Mouse (Mus musculus): ENCODE results near the gene Ttc25. TPM values are rescaled to one million over a fixed set of nuclear protein-coding genes. Genes with fewer than 3 reads are reported as not detected.

Ttc25 gene
- total RNA-seq, 1 experiment, result 3.4 TPM

- Histone ChIP-seq H3K9me3 (ENCODE audit: control insufficient read depth, insufficient read depth, low read depth, low read length) (no peaks in the 10 kb centered on the region), H3K4me3 (ENCODE audit: insufficient read depth in 1 of 2, low read depth in 1 of 2, low read length in 2 of 2, poor library complexity in 1 of 2, severe bottlenecking in 1 of 2) (peak overlapping the region; percentile 70 to 77), H3K4me1 (ENCODE audit: control insufficient read depth in 2 of 2, insufficient read depth in 2 of 2, low read length in 2 of 2, poor library complexity in 1 of 2) (peaks cover 0 to 8% of the 10 kb centered on the region in 2 experiments; a peak in 2 of 4 replicates), H3K9ac (ENCODE audit: insufficient read depth, low read depth, low read length, poor library complexity, severe bottlenecking) (peak overlapping the region; percentile 57; the same call in 1 of the 2 replicates), H3K27ac (ENCODE audit: insufficient read depth, low read depth, low read length, poor library complexity, severe bottlenecking) (no peak overlapping the region), H3K36me3 (ENCODE audit: control insufficient read depth, insufficient read depth, low read length, poor library complexity, severe bottlenecking) (peaks cover 23% of the 10 kb centered on the region)
- DNase-seq (ENCODE audit: low read depth, low spot score), result no peak
- in situ Hi-C loops (cut with MboI; ENCODE audit: low sequenced_read_pairs in 2 of 2, unreplicated experiment in 2 of 2), result no loop called here
- no peak for TF ChIP-seq CHD2 (IDR thresholded peaks at IDR 0.05; ENCODE audit: low read depth, low read length)
These were observed 30.1 kb downstream of the Ttc25 start for GRCm38 (mm10) chr11:100575484-100575855.

GRCm38 (mm10) chr11:100576256-100576655, 30.8 kb downstream of the Ttc25 start:
- peaks cover 29% of the 10 kb centered on the region for H3K36me3 ChIP-seq (ENCODE audit: control insufficient read depth, insufficient read depth, low read length, poor library complexity, severe bottlenecking)
- DNase-seq (ENCODE audit: low read depth, low spot score), result no peak
- TF ChIP-seq CHD2 (IDR thresholded peaks at IDR 0.05; ENCODE audit: low read depth, low read length) (no peak), ZC3H11A (IDR thresholded peaks at IDR 0.05; ENCODE audit: borderline replicate concordance, low read depth, low read length) (no peak)
- peaks cover 0 to 8% of the 10 kb centered on the region in 2 experiments; a peak in 2 of 4 replicates for H3K4me1 ChIP-seq (ENCODE audit: control insufficient read depth in 2 of 2, insufficient read depth in 2 of 2, low read length in 2 of 2, poor library complexity in 1 of 2)
- no peaks in the 10 kb centered on the region for H3K9me3 ChIP-seq (ENCODE audit: control insufficient read depth, insufficient read depth, low read depth, low read length)
- no peak overlapping the region for H3K9ac ChIP-seq (ENCODE audit: insufficient read depth, low read depth, low read length, poor library complexity, severe bottlenecking)
- in situ Hi-C loops (cut with MboI; ENCODE audit: low sequenced_read_pairs in 2 of 2, unreplicated experiment in 2 of 2), result no loop called here
- 0 out of 4 replicates have a peak overlapping the region, but pooled peaks of 1 of the 2 experiments have one; percentile 1 for H3K4me3 ChIP-seq (ENCODE audit: insufficient read depth in 1 of 2, low read depth in 1 of 2, low read length in 2 of 2, poor library complexity in 1 of 2, severe bottlenecking in 1 of 2)
- no peak overlapping the region for H3K27ac ChIP-seq (ENCODE audit: insufficient read depth, low read depth, low read length, poor library complexity, severe bottlenecking)

- H3K4me3 ChIP-seq (ENCODE audit: insufficient read depth in 1 of 2, low read depth in 1 of 2, low read length in 2 of 2, poor library complexity in 1 of 2, severe bottlenecking in 1 of 2), result no peak overlapping the region
- H3K9me3 ChIP-seq (ENCODE audit: control insufficient read depth, insufficient read depth, low read depth, low read length), result no peaks in the 10 kb centered on the region
- H3K4me1 ChIP-seq (ENCODE audit: control insufficient read depth in 2 of 2, insufficient read depth in 2 of 2, low read length in 2 of 2, poor library complexity in 1 of 2), result peaks cover 0 to 8% of the 10 kb centered on the region in 2 experiments; a peak in 2 of 4 replicates
- no peak for TF ChIP-seq MAFK (IDR thresholded peaks at IDR 0.05; ENCODE audit: insufficient read depth, low read depth, low read length)
- TF ChIP-seq CHD2 (IDR thresholded peaks at IDR 0.05; ENCODE audit: low read depth, low read length), result no peak
- TF ChIP-seq ZNF384 (IDR thresholded peaks at IDR 0.05; ENCODE audit: low read depth, low read length), result no peak
- no peak for TF ChIP-seq HCFC1 (IDR thresholded peaks at IDR 0.05; ENCODE audit: borderline replicate concordance, insufficient read depth, low read length)
- TF ChIP-seq ZC3H11A (IDR thresholded peaks at IDR 0.05; ENCODE audit: borderline replicate concordance, low read depth, low read length), result no peak
- H3K9ac ChIP-seq (ENCODE audit: insufficient read depth, low read depth, low read length, poor library complexity, severe bottlenecking), result no peak overlapping the region
- in situ Hi-C loops (cut with MboI; ENCODE audit: low sequenced_read_pairs in 2 of 2, unreplicated experiment in 2 of 2), result no loop called here
- no peak for DNase-seq (ENCODE audit: low read depth, low spot score)
- no peak overlapping the region for H3K27ac ChIP-seq (ENCODE audit: insufficient read depth, low read depth, low read length, poor library complexity, severe bottlenecking)
- peaks cover 43% of the 10 kb centered on the region for H3K36me3 ChIP-seq (ENCODE audit: control insufficient read depth, insufficient read depth, low read length, poor library complexity, severe bottlenecking)
These were observed 32.6 kb downstream of the Ttc25 start for GRCm38 (mm10) chr11:100577852-100578599.

GRCm38 (mm10) chr11:100579116-100579799, 33.9 kb downstream of the Ttc25 start:
- DNase-seq (ENCODE audit: low read depth, low spot score), result no peak
- in situ Hi-C loops (cut with MboI; ENCODE audit: low sequenced_read_pairs in 2 of 2, unreplicated experiment in 2 of 2), result no loop called here
- Histone ChIP-seq H3K4me3 (ENCODE audit: insufficient read depth in 1 of 2, low read depth in 1 of 2, low read length in 2 of 2, poor library complexity in 1 of 2, severe bottlenecking in 1 of 2) (no peak overlapping the region), H3K9me3 (ENCODE audit: control insufficient read depth, insufficient read depth, low read depth, low read length) (no peaks in the 10 kb centered on the region), H3K36me3 (ENCODE audit: control insufficient read depth, insufficient read depth, low read length, poor library complexity, severe bottlenecking) (peaks cover 54% of the 10 kb centered on the region), H3K4me1 (ENCODE audit: control insufficient read depth in 2 of 2, insufficient read depth in 2 of 2, low read length in 2 of 2, poor library complexity in 1 of 2) (peaks cover 0 to 8% of the 10 kb centered on the region in 2 experiments; a peak in 2 of 4 replicates), H3K27ac (ENCODE audit: insufficient read depth, low read depth, low read length, poor library complexity, severe bottlenecking) (no peak overlapping the region), H3K9ac (ENCODE audit: insufficient read depth, low read depth, low read length, poor library complexity, severe bottlenecking) (no peak overlapping the region)
- TF ChIP-seq ZC3H11A (IDR thresholded peaks at IDR 0.05; ENCODE audit: borderline replicate concordance, low read depth, low read length), result no peak
- TF ChIP-seq MAFK (IDR thresholded peaks at IDR 0.05; ENCODE audit: insufficient read depth, low read depth, low read length), result no peak
- no peak for TF ChIP-seq HCFC1 (IDR thresholded peaks at IDR 0.05; ENCODE audit: borderline replicate concordance, insufficient read depth, low read length)
- no peak for TF ChIP-seq ZNF384 (IDR thresholded peaks at IDR 0.05; ENCODE audit: low read depth, low read length)
- TF ChIP-seq CHD2 (IDR thresholded peaks at IDR 0.05; ENCODE audit: low read depth, low read length), result no peak

All from ES-E14 (cell line).